Mouse (Mus musculus): ENCODE data around the gene Samd7. TPM values are rescaled to one million over a fixed set of nuclear protein-coding genes. Genes with fewer than 3 reads are reported as not detected.

The Samd7 gene
- total and polyA plus RNA-seq, 2 experiments from 2014 or later, result 0.37 TPM; not detected in 1

DNA sequence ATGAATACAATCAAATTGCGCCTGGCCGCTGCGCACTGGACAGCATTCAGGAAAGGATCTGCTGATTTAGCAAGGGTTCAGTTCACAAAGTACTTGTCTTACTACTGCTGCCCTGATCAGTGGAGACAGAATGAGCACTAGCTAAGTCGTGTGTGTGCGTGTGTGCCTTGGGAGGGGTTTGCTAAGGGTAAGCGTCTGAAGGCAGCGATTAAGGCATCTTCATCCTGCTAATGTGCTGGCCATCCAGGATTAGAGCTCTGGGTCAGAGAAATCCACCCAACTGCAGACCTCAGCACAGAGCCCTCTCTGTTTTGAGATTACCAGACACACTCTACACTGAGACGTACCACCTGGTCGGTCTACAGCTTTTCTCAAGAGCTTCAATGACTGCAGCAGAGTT, 2.2 kb downstream of the Samd7 start:
- Histone ChIP-seq H3K9me3 (ENCODE audit: low read length) (0 out of 2 replicates have a peak, but pooled peaks cover 3% of the 10 kb centered on the region), H3K4me1 (ENCODE audit: insufficient read depth, low read length) (no peaks in the 10 kb centered on the region), H3K27ac (no peak overlapping the region), H3K36me3 (ENCODE audit: insufficient read depth, low read length) (no peaks in the 10 kb centered on the region), H3K4me3 (ENCODE audit: low read length) (no peak overlapping the region), H3K4me2 (ENCODE audit: low read depth, low read length) (no peak overlapping the region), H3K27me3 (ENCODE audit: insufficient read depth, low read length) (no peaks in the 10 kb centered on the region), H3K9ac (replicated peaks; ENCODE audit: low read length) (no peak overlapping the region)
- ATAC-seq, result no peak
- no peak for TF ChIP-seq CTCF (IDR thresholded peaks at IDR 0.05; ENCODE audit: low read depth)
- no peak for DNase-seq (ENCODE audit: low spot score)
- 91% methylated on average over 9 of the region's 9 CpGs for WGBS

DNA sequence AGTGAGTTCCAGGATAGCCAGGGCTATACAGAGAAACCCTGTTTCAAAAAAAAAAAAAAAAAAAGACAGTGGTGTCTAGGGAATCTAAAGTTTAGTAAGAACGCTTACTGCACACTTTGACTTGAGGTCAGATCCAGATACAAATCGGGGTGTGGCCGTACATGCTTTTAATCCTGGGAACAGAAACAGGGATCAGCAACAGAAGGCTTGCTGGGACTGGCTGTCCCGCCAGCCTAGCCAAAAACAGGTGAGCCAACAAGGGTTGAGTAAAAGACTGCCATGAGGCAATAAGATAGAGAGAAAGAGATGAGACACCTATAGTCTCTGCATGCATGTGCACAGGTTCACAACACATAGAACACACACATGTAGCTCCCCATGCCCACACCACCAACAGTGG, 8.6 kb downstream of the Samd7 start:
- Histone ChIP-seq H3K4me1 (ENCODE audit: insufficient read depth, low read length) (no peaks in the 10 kb centered on the region), H3K4me2 (ENCODE audit: low read depth, low read length) (no peak overlapping the region), H3K36me3 (ENCODE audit: insufficient read depth, low read length) (no peaks in the 10 kb centered on the region), H3K9me3 (ENCODE audit: low read length) (no peaks in the 10 kb centered on the region), H3K27me3 (ENCODE audit: insufficient read depth, low read length) (no peaks in the 10 kb centered on the region), H3K27ac (no peak overlapping the region), H3K4me3 (ENCODE audit: low read length) (no peak overlapping the region), H3K9ac (replicated peaks; ENCODE audit: low read length) (no peak overlapping the region)
- no peak for TF ChIP-seq CTCF (IDR thresholded peaks at IDR 0.05; ENCODE audit: low read depth)
- 95% methylated on average over 4 of the region's 4 CpGs for WGBS
- no peak for ATAC-seq
- DNase-seq (ENCODE audit: low spot score), result no peak

DNA sequence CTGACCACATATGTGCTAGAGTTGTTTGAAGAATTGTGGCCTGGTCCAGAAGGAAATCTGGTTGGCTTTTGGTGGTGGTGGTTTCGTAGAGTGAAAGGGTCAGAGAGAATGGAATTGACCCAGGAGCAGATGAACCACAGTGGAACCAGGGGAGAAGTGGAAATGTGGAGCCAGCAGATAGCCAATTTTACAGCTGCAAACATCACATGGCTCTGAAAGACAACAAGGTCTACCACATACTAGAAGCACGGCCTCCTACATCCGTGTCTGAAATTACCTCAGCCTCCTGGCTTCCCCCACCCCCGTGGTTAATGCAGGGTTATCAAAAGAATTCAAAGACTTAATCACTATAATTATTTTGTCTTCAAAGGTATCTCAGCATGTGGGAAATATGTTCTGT, 18.8 kb downstream of the Samd7 start:
- ATAC-seq (no peak), DNase-seq (ENCODE audit: low spot score) (no peak)
- Histone ChIP-seq H3K27ac (no peak overlapping the region), H3K4me1 (ENCODE audit: insufficient read depth, low read length) (no peaks in the 10 kb centered on the region), H3K4me2 (ENCODE audit: low read depth, low read length) (no peak overlapping the region), H3K36me3 (ENCODE audit: insufficient read depth, low read length) (no peaks in the 10 kb centered on the region), H3K27me3 (ENCODE audit: insufficient read depth, low read length) (no peaks in the 10 kb centered on the region), H3K4me3 (ENCODE audit: low read length) (no peak overlapping the region), H3K9me3 (ENCODE audit: low read length) (no peaks in the 10 kb centered on the region), H3K9ac (replicated peaks; ENCODE audit: low read length) (no peak overlapping the region)
- TF ChIP-seq CTCF (IDR thresholded peaks at IDR 0.05; ENCODE audit: low read depth), result no peak
- whole genome bisulfite sequencing, result 94% methylated on average over 4 of the region's 4 CpGs

DNA sequence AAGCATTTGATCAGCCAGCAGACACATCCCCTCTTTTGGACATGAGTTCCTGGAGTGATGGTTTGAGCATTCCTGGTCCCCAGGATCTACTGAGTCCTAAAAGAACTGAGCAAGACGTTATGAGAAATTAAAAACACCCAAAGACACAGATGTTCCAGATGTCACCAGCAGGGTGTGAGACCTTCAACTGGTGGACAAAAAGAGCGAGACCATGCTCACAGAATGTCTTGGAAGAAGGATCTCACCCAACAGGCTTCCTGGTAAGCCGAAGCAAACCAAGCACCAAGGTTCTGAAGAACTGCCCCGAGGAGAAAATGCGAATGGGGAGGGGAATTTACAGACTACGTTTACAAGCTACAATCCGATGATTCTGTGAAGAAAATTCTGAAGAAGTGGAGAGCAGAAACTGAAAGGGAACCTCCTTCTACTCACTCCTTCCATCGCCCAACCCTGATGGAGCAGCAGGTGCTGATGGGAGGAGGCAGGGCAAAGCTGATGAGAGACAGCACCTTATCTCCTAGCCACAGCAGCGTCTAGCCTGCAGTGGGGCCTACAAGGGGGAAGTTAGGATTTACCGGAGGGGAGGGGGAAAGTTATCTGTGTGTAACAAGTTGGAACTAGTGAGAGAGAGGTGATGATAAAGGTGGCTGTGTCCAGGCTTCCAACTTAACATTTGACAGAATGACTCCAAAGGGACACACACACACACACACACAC, 19.4 kb downstream of the Samd7 start:
- H3K9ac ChIP-seq (replicated peaks; ENCODE audit: low read length), result no peak overlapping the region
- no peaks in the 10 kb centered on the region for H3K27me3 ChIP-seq (ENCODE audit: insufficient read depth, low read length)
- H3K9me3 ChIP-seq (ENCODE audit: low read length), result no peaks in the 10 kb centered on the region
- TF ChIP-seq CTCF (IDR thresholded peaks at IDR 0.05; ENCODE audit: low read depth), result no peak
- no peak overlapping the region for H3K4me3 ChIP-seq (ENCODE audit: low read length)
- no peak for ATAC-seq
- no peaks in the 10 kb centered on the region for H3K36me3 ChIP-seq (ENCODE audit: insufficient read depth, low read length)
- 81% methylated on average over 10 of the region's 10 CpGs for WGBS
- no peak overlapping the region for H3K4me2 ChIP-seq (ENCODE audit: low read depth, low read length)
- no peak for DNase-seq (ENCODE audit: low spot score)
- no peak overlapping the region for H3K27ac ChIP-seq
- no peaks in the 10 kb centered on the region for H3K4me1 ChIP-seq (ENCODE audit: insufficient read depth, low read length)

DNA sequence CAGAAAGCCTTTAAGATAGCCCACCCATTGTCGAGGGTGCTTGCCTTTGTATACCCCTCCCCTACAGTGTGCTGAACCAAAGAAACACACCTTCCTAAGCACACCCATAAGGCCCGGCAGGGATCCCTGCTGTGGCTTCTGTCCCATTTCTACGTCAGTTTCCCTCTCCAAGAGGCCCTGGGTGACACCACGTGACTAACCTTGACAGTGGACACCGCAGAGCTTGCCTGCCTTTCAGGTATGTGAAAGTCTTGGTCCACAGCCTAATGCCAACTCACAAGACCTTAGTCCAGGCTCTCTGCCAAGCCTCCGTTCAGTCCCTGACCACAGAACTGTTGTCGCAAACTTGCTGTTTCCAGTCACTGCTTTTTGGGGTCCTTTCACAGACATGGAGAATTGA, 20.1 kb downstream of the Samd7 start:
- no peak for DNase-seq (ENCODE audit: low spot score)

DNA sequence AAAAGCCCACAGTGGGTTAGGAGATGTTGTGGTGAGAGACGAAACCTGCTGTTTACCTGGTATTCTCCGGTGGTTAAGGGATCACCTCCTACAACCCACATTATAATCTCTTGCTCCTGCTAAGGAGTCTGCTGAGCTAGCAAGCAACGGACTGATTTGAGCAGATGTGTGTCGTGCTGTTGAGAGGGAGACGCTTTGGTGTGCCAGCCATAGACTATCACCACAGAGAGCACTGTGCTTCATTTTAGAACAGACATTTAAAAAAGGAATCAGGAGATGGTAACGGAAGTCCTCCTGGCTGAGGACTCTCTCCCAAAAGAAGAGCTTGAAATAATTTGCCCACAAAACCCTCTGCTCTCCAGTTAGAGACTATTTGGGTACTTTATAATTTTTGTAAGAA, 21.2 kb downstream of the Samd7 start:
- H3K4me2 ChIP-seq (ENCODE audit: low read depth, low read length), result no peak overlapping the region
- no peak for DNase-seq (ENCODE audit: low spot score)
- no peaks in the 10 kb centered on the region for H3K9me3 ChIP-seq (ENCODE audit: low read length)
- H3K4me1 ChIP-seq (ENCODE audit: insufficient read depth, low read length), result no peaks in the 10 kb centered on the region
- no peaks in the 10 kb centered on the region for H3K27me3 ChIP-seq (ENCODE audit: insufficient read depth, low read length)
- no peak overlapping the region for H3K27ac ChIP-seq
- no peak for TF ChIP-seq CTCF (IDR thresholded peaks at IDR 0.05; ENCODE audit: low read depth)
- H3K9ac ChIP-seq (replicated peaks; ENCODE audit: low read length), result no peak overlapping the region
- no peak for ATAC-seq
- WGBS, result 87% methylated on average over 6 of the region's 6 CpGs
- H3K4me3 ChIP-seq (ENCODE audit: low read length), result no peak overlapping the region
- H3K36me3 ChIP-seq (ENCODE audit: insufficient read depth, low read length), result no peaks in the 10 kb centered on the region

More for the DNA sequence above, 20.1 kb downstream of the Samd7 start:
- Histone ChIP-seq H3K9me3 (ENCODE audit: low read length) (no peaks in the 10 kb centered on the region), H3K9ac (replicated peaks; ENCODE audit: low read length) (no peak overlapping the region), H3K36me3 (ENCODE audit: insufficient read depth, low read length) (no peaks in the 10 kb centered on the region), H3K4me2 (ENCODE audit: low read depth, low read length) (no peak overlapping the region), H3K4me3 (ENCODE audit: low read length) (no peak overlapping the region), H3K27ac (no peak overlapping the region), H3K4me1 (ENCODE audit: insufficient read depth, low read length) (no peaks in the 10 kb centered on the region), H3K27me3 (ENCODE audit: insufficient read depth, low read length) (no peaks in the 10 kb centered on the region)
- TF ChIP-seq CTCF (IDR thresholded peaks at IDR 0.05; ENCODE audit: low read depth), result no peak
- no peak for ATAC-seq
- 64% methylated on average over 7 of the region's 7 CpGs for WGBS

DNA sequence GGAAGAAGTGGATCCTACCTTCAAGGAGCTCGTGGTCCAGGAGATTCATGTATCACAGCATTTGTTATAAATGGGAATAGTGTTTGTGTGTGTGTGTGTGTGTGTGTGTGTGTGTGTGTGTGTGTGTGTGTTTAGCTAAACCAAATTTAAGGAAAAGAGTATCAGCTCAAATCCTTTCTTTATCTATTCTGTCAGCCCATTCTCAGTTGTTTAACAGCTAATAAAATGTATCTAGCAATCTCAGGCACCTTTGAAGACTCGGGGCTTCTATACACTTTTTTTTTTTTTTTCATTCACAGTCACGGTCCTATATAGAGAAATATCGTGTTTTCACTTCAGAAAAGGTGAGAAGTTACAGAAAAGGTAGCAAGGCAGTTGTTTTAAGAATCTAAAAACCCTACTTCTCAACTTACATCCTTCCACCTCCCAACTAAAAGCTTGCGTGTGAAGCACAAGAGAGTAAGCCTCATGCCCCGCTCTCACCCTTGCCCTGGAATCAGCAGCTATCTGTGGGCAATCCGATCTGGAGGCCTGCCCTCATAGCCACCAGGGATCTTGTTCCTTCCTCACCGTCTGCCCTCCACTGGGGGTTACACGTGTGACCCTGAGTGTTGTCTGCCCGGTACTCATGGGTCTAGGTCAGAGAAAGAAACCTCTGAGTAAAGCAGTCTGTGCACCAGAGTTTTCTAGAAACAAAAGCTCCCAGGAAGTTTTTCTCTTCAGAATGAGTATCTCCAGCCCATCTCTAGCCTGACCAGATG, 23.8 kb downstream of the Samd7 start:
- no peak overlapping the region for H3K27ac ChIP-seq
- ATAC-seq, result no peak
- H3K36me3 ChIP-seq (ENCODE audit: insufficient read depth, low read length), result no peaks in the 10 kb centered on the region
- no peak for TF ChIP-seq CTCF (IDR thresholded peaks at IDR 0.05; ENCODE audit: low read depth)
- 70% methylated on average over 10 of the region's 10 CpGs for WGBS
- no peaks in the 10 kb centered on the region for H3K4me1 ChIP-seq (ENCODE audit: insufficient read depth, low read length)
- H3K9me3 ChIP-seq (ENCODE audit: low read length), result no peaks in the 10 kb centered on the region
- DNase-seq (ENCODE audit: low spot score), result no peak
- no peak overlapping the region for H3K9ac ChIP-seq (replicated peaks; ENCODE audit: low read length)
- H3K4me2 ChIP-seq (ENCODE audit: low read depth, low read length), result no peak overlapping the region
- no peaks in the 10 kb centered on the region for H3K27me3 ChIP-seq (ENCODE audit: insufficient read depth, low read length)
- H3K4me3 ChIP-seq (ENCODE audit: low read length), result no peak overlapping the region

Measured in hindbrain, postnatal 0 days (tissue).